Mouse (Mus musculus) heart, embryonic 15.5 days (tissue): ENCODE data around the gene Tmem86b. TPM values are rescaled to one million over a fixed set of nuclear protein-coding genes. Genes with fewer than 3 reads are reported as not detected.
A peak's percentile ranks its signal among the peaks of the same experiment; 100 is the strongest.

Source experiments
- ATAC-seq: fragments of 200-750 bp; cut with Nextera tagmentation; replicated peaks from 2 replicates; pipeline ENCODE4 v1.8.0; 2017; ENCODE audit warnings: low read depth, moderate TSS enrichment; ENCODE audit not compliant: insufficient number of reproducible peaks, insufficient read depth, low FRiP score
- H3K27ac ChIP-seq: fragments of 300-500 bp; sonication (generic); 2 replicates; pipeline ENCODE4 v1.5.1; 2015; ENCODE audit warnings: mild to moderate bottlenecking, inconsistent platforms
- H3K27me3 ChIP-seq: fragments of 300-500 bp; sonication (generic); 2 replicates; pipeline ENCODE4 v1.6.1; 2015; ENCODE audit warnings: inconsistent platforms
- H3K36me3 ChIP-seq: fragments of 300-500 bp; sonication (generic); 2 replicates; pipeline ENCODE4 v1.6.1; 2015; ENCODE audit warnings: mild to moderate bottlenecking, inconsistent platforms
- H3K4me1 ChIP-seq: fragments of 300-500 bp; sonication (generic); replicated peaks from 2 replicates; pipeline ENCODE4 v1.6.1; 2015; ENCODE audit warnings: inconsistent platforms
- H3K4me2 ChIP-seq: fragments of 300-500 bp; sonication (generic); 2 replicates; pipeline ENCODE4 v1.6.1; 2015; ENCODE audit warnings: inconsistent platforms, mild to moderate bottlenecking, moderate library complexity
- H3K4me3 ChIP-seq: fragments of 300-500 bp; sonication (generic); 2 replicates; pipeline ENCODE4 v1.5.1; 2015; ENCODE audit warnings: mild to moderate bottlenecking, inconsistent platforms
- H3K9ac ChIP-seq: fragments of 300-500 bp; sonication (generic); 2 replicates; pipeline ENCODE4 v1.6.1; 2015; ENCODE audit warnings: mild to moderate bottlenecking, inconsistent platforms
- H3K9me3 ChIP-seq: fragments of 300-500 bp; sonication (generic); replicated peaks from 2 replicates; pipeline ENCODE4 v1.6.1; 2016; ENCODE audit warnings: inconsistent platforms
- WGBS: fragments of 180-500 bp; shearing (Covaris S2); methylation state at CpG from one replicate; pipeline ENCODE4 v1.1.7; 2015; ENCODE audit warnings: mixed read lengths; 5-methylcytosine and 5-hydroxymethylcytosine counted together
- polyA plus RNA-seq: library from polyadenylated mRNA; unstranded; fragments of >200 nt; fragmentation: Nextera tagmentation; extraction: Ambion mirVana; gene quantifications from 2 replicates; pipeline ENCODE4 v1.2.1, GENCODE M21; 2015

The Tmem86b gene
- polyA plus RNA-seq, 1 experiment from 2014 or later = 1.5 TPM

DNA sequence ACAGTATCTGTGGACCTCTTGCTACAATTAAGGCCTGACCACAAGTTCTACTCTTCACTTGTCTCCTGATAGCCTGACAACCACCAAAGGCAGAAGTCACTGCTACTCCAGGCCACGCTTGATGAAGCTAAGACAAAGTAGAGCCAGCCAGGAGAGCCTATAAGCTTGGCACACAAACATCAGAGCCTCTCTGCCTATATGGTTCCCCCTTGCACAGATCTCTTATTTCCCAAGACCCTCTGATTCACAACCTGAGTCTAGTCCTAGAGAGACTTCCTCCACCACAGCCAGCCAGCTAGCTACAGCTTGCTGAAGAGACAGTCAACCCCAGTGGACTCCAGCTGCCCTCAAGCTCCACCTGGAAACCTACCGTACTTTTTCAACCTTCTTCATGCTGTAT lies 16.8 kb upstream of the Tmem86b start:
- no peak overlapping the region for H3K9ac ChIP-seq
- H3K4me1 ChIP-seq = peaks cover 29% of the 10 kb centered on the region
- H3K4me3 ChIP-seq = no peak overlapping the region
- 76% methylated on average over 2 of the region's 2 CpGs for WGBS
- H3K27ac ChIP-seq = 0 out of 2 replicates have a peak overlapping the region, but pooled peaks have one; percentile 1
- no peak for ATAC-seq
- peaks cover 26% of the 10 kb centered on the region for H3K36me3 ChIP-seq
- no peaks in the 10 kb centered on the region for H3K9me3 ChIP-seq
- H3K4me2 ChIP-seq = no peak overlapping the region
- no peaks in the 10 kb centered on the region for H3K27me3 ChIP-seq

- Histone ChIP-seq H3K4me2 (no peak overlapping the region), H3K9me3 (no peaks in the 10 kb centered on the region), H3K27me3 (no peaks in the 10 kb centered on the region), H3K4me3 (no peak overlapping the region), H3K27ac (no peak overlapping the region), H3K9ac (no peak overlapping the region), H3K4me1 (peaks cover 22% of the 10 kb centered on the region), H3K36me3 (peaks cover 31% of the 10 kb centered on the region)
- ATAC-seq = peak; percentile 53; the same call in 1 of the 2 replicates
- 25% methylated on average over 6 of the region's 6 CpGs for WGBS
These were observed 16.1 kb upstream of the Tmem86b start for GRCm38 (mm10) chr7:4647291-4647690.

GRCm38 (mm10) chr7:4646806-4647205 lies 15.6 kb upstream of the Tmem86b start:
- Histone ChIP-seq H3K27me3 (no peaks in the 10 kb centered on the region), H3K4me3 (no peak overlapping the region), H3K36me3 (peaks cover 36% of the 10 kb centered on the region), H3K9ac (no peak overlapping the region), H3K27ac (no peak overlapping the region), H3K4me1 (peaks cover 19% of the 10 kb centered on the region), H3K9me3 (no peaks in the 10 kb centered on the region), H3K4me2 (no peak overlapping the region)
- no peak for ATAC-seq
- WGBS = 86% methylated on average over 3 of the region's 3 CpGs

DNA sequence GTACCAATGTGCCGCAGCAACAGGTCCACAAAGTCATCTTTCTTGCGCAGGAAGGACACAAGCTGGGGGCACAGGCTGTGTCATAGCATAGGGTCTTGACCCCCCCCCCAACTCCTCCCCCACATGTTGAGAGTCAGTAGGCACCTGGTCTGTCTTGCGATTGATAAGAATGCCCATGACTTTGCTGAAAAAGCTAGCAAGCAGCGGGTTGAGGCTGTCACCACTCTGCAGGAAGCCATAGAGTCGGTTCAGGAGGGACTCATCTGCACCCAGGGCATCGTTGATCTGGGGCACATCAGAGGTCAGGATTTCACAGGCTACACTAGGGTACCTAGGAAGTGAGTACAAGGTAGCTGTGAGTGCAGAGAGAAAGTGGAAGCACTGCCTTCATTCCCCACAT lies 12.0 kb upstream of the Tmem86b start:
- no peak overlapping the region for H3K4me3 ChIP-seq
- H3K4me2 ChIP-seq = no peak overlapping the region
- peaks cover 16% of the 10 kb centered on the region for H3K4me1 ChIP-seq
- H3K27me3 ChIP-seq = no peaks in the 10 kb centered on the region
- H3K9me3 ChIP-seq = no peaks in the 10 kb centered on the region
- no peak overlapping the region for H3K9ac ChIP-seq
- no peak overlapping the region for H3K27ac ChIP-seq
- WGBS = 86% methylated on average over 6 of the region's 6 CpGs
- H3K36me3 ChIP-seq = peaks cover 69% of the 10 kb centered on the region
- no peak for ATAC-seq

DNA sequence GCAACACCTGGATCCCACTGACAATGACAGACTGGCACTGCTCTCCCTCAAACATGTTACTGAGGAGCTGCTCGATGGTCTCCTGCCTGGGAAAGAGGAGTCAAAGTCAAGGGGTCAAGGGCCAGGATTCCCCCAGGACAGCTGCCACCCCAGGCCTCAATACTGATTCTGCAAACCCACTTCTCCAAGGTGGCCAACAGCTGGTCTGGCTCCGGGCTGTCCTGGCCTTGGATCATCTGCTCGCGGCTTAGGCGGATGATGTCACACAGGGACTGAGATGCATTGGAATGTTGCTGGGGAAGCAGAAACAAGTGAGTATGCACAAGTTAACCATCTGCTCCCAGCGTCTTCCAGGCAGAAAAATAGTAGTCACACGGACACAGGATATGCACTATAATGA lies 10.7 kb upstream of the Tmem86b start:
- Histone ChIP-seq H3K36me3 (peaks cover 80% of the 10 kb centered on the region), H3K9ac (no peak overlapping the region), H3K27ac (no peak overlapping the region), H3K9me3 (no peaks in the 10 kb centered on the region), H3K4me3 (no peak overlapping the region), H3K4me2 (no peak overlapping the region), H3K4me1 (peaks cover 5% of the 10 kb centered on the region; the same call in 1 of the 2 replicates), H3K27me3 (no peaks in the 10 kb centered on the region)
- 79% methylated on average over 7 of the region's 7 CpGs for WGBS
- ATAC-seq = no peak

- Histone ChIP-seq H3K27me3 (no peaks in the 10 kb centered on the region), H3K4me1 (no peaks in the 10 kb centered on the region), H3K27ac (no peak overlapping the region), H3K4me2 (no peak overlapping the region), H3K9me3 (no peaks in the 10 kb centered on the region), H3K9ac (no peak overlapping the region), H3K4me3 (no peak overlapping the region), H3K36me3 (peaks cover 79% of the 10 kb centered on the region)
- ATAC-seq = no peak
- WGBS = 83% methylated on average over 11 of the region's 11 CpGs
These were observed 9.9 kb upstream of the Tmem86b start for GRCm38 (mm10) chr7:4641155-4641554.

DNA sequence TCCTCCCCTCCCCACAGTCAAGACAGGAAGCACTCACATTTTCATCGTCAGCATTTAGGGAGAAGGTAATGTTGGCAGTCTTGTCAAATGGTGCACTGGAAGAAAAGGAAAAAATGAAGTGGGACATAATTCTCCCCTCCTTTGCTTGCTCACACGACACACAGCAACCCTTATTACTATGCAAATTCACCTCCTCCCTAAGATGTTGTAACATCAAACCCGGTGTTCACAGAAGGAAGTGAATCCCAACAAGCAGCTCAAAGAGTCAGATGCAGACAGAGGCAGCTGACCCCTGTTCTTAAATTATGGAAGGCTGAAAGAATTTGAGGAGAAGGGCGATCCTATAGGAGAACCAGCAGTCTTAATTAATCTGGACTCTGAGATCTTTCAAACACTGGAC lies 5.0 kb upstream of the Tmem86b start:
- Histone ChIP-seq H3K4me2 (no peak overlapping the region), H3K9ac (no peak overlapping the region), H3K4me3 (no peak overlapping the region), H3K36me3 (peaks cover 82% of the 10 kb centered on the region), H3K27me3 (no peaks in the 10 kb centered on the region), H3K27ac (no peak overlapping the region), H3K4me1 (no peaks in the 10 kb centered on the region), H3K9me3 (no peaks in the 10 kb centered on the region)
- no peak for ATAC-seq
- 80% methylated on average over 4 of the region's 4 CpGs for whole genome bisulfite sequencing

DNA sequence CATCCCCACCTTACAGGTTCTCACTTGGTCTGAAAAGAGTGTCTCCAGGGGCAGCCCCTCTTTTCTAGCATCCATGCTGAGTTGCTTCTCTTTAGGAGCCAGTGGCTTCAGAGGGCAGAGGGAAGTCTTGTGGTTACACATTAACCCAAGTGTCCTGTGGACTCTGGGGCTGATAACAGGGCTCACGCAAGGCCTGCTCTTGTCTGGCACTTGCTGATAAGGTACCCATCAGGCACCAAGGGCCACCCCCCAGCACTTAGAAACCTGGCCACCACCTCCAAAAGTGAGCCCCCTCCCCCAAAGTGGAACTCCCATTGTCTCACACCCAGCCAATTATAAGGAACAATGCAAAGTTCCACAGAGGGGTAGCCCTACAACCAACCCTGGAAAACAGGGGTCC lies 1.0 kb downstream of the Tmem86b start:
- H3K9ac ChIP-seq = no peak overlapping the region
- H3K4me1 ChIP-seq = no peaks in the 10 kb centered on the region
- H3K4me2 ChIP-seq = no peak overlapping the region
- no peak overlapping the region for H3K4me3 ChIP-seq
- H3K9me3 ChIP-seq = no peaks in the 10 kb centered on the region
- peaks cover 54% of the 10 kb centered on the region for H3K36me3 ChIP-seq
- ATAC-seq = no peak
- no peak overlapping the region for H3K27ac ChIP-seq
- H3K27me3 ChIP-seq = no peaks in the 10 kb centered on the region
- WGBS = 40% methylated on average over 1 of the region's 1 CpGs

- Histone ChIP-seq H3K27ac (no peak overlapping the region), H3K4me3 (no peak overlapping the region), H3K27me3 (no peaks in the 10 kb centered on the region), H3K4me2 (no peak overlapping the region), H3K9me3 (no peaks in the 10 kb centered on the region), H3K36me3 (peaks cover 49% of the 10 kb centered on the region), H3K9ac (no peak overlapping the region), H3K4me1 (no peaks in the 10 kb centered on the region)
- 90% methylated on average over 5 of the region's 5 CpGs for WGBS
- no peak for ATAC-seq
These were observed 1.6 kb downstream of the Tmem86b start for GRCm38 (mm10) chr7:4629586-4629985.

DNA sequence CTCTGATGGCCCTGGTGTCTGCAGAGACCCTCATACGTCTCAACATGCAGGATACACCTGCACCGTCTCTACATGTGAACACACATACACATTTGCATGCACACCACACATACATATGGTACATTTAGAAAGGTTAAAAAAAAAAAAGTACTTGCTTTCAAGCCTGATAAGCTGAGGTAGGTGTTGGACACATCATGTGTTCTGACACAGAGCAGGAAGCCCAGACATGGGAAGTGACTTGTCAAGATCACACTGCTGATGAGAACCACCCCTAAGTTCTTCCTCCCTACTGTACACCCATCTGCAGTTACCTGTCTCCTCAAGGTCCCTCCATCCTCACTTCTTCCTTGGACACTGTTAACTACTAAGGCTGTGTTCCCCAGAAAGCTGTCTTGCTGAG lies 5.3 kb downstream of the Tmem86b start:
- Histone ChIP-seq H3K9me3 (no peaks in the 10 kb centered on the region), H3K4me1 (no peaks in the 10 kb centered on the region), H3K27me3 (no peaks in the 10 kb centered on the region), H3K4me2 (no peak overlapping the region), H3K9ac (no peak overlapping the region), H3K4me3 (no peak overlapping the region), H3K27ac (no peak overlapping the region), H3K36me3 (peaks cover 22% of the 10 kb centered on the region)
- no peak for ATAC-seq
- 86% methylated on average over 2 of the region's 2 CpGs for WGBS

GRCm38 (mm10) chr7:4624343-4624742 lies 6.9 kb downstream of the Tmem86b start:
- WGBS = 40% methylated on average over 1 of the region's 1 CpGs
- Histone ChIP-seq H3K27me3 (no peaks in the 10 kb centered on the region), H3K27ac (no peak overlapping the region), H3K9me3 (no peaks in the 10 kb centered on the region), H3K4me1 (no peaks in the 10 kb centered on the region), H3K4me3 (no peak overlapping the region), H3K4me2 (no peak overlapping the region), H3K36me3 (peaks cover 12% of the 10 kb centered on the region; the same call in 1 of the 2 replicates), H3K9ac (no peak overlapping the region)
- no peak for ATAC-seq

DNA sequence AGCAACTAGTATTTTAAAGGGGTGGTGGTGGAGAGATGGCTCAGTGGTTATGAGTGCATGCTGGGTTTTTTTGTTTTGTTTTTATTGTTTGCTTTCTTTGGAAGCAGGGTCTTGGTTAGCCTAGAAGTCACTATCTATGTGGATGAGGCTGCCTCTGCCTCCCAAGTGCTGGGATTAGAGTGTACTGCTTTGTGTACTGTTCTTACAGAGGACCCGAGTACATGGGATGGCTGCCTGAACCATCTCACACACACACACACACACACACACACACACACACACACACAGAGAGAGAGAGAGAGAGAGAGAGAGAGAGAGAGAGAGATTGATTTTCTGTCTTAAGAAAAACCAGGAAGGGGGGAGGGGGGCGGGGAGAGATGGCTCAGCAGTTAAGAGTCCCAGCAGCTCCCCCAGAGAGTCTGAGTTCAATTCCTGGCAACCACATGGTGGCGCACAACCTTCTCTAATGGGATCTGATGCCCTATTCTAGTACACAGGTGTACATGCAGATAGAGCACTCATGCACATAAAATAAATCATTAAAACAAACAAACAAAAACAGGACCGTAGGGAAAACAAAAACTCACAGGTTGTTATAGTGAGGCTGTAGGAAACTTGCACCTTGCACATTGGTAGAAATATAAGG lies 7.6 kb downstream of the Tmem86b start:
- Histone ChIP-seq H3K27ac (no peak overlapping the region), H3K4me2 (no peak overlapping the region), H3K27me3 (no peaks in the 10 kb centered on the region), H3K9ac (no peak overlapping the region), H3K36me3 (peaks cover 5% of the 10 kb centered on the region; the same call in 1 of the 2 replicates), H3K9me3 (no peaks in the 10 kb centered on the region), H3K4me1 (no peaks in the 10 kb centered on the region), H3K4me3 (no peak overlapping the region)
- 26% methylated on average over 4 of the region's 4 CpGs for WGBS
- ATAC-seq = no peak
